ENCODE assay signal across 16 mouse cellular contexts in the genomic region with DNA sequence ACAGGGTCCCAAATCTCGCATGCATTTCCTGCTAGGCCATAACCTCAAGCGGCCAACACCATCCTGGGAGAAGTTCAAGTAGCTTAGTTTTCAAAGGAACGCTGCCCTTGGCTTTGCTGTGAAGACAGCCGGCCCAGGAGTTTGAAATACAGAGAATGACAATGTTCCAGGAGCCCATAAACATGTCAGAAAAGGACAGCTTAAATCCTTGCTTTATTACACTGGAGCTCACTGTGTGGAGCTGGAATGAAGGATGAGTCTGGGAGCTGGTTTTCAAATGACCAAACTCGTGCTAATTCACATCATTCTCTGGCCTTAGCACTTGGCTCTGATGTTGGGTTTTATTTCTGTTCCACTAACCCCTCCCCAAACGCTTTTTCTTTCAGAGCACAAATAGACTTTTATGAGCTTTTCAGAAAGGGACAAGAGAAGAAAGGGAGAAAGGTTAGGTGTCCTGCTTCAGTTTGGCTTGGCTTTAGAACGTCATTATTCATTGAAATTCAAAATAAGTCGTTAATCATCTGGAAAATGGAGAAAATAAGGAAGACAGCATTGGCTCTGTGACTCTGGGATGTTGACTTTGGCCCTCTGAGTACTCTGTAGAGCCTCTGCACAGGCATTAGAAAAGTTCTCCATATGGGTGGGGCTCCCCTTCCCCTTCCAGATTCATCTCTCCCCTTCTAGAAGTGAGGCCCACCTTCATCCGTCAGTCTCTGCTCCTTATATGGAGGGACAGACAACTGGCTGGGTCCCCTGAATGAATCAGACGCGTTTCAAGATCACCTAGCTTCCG. TPM values are rescaled to one million over a fixed set of nuclear protein-coding genes. Genes with fewer than 3 reads are reported as not detected.
DNase-seq lines count a peak whose midpoint lies in the region; ATAC-seq and TF ChIP-seq lines count a peak whose summit lies in the region.
"Had no signal": no experiment of that assay in that cellular context is flagged by ENCODE, and none has a peak within 500 bp of the region (broad histone marks: within the 10 kb centered on the region; RNA-seq: fewer than 3 reads in every experiment).

No protein-coding gene starts in this region.

- TF ChIP-seq POLR2A in kidney, adult 2 months (IDR thresholded peaks at IDR 0.05; ENCODE audit: low read depth, low read length) = no peak

- 68% methylated on average over 12 of the region's 12 CpGs for WGBS in hindbrain, embryonic 16.5 days
- WGBS in hindbrain, embryonic 11.5 days = 71% methylated on average over 12 of the region's 12 CpGs
- 40% methylated on average over 12 of the region's 12 CpGs for WGBS in kidney, adult 2 months
- WGBS in limb, embryonic 15.5 days = 54% methylated on average over 12 of the region's 12 CpGs

- H3K27ac ChIP-seq in hindbrain, embryonic 16.5 days (ENCODE audit: low read depth, low read length) = no peak overlapping the region
- H3K27ac ChIP-seq in hindbrain, embryonic 11.5 days (ENCODE audit: low read depth, low read length) = no peak overlapping the region
- H3K27ac ChIP-seq in kidney, adult 2 months (ENCODE audit: insufficient read depth, low read depth, low read length) = no peak overlapping the region
- no peak overlapping the region for H3K27ac ChIP-seq in limb, embryonic 15.5 days
- H3K27ac ChIP-seq: embryonic facial prominence, embryonic 13.5 days; heart, embryonic 15.5 days; hindbrain, embryonic 15.5 days; lung, embryonic 15.5 days had no signal

- H3K9ac ChIP-seq in hindbrain, embryonic 16.5 days (ENCODE audit: low read depth, low read length) = no peak overlapping the region
- H3K9ac ChIP-seq in hindbrain, embryonic 11.5 days (ENCODE audit: low read depth, low read length) = no peak overlapping the region
- H3K9ac ChIP-seq in limb, embryonic 15.5 days = no peak overlapping the region
- H3K9ac ChIP-seq: embryonic facial prominence, embryonic 13.5 days; heart, embryonic 15.5 days; hindbrain, embryonic 15.5 days; lung, embryonic 15.5 days had no signal

- no peak for TF ChIP-seq CTCF in kidney, adult 2 months (conservative IDR thresholded peaks at IDR 0.05; ENCODE audit: insufficient read depth, insufficient read length, low read depth, low read length)

- no peaks in the 10 kb centered on the region for H3K36me3 ChIP-seq in hindbrain, embryonic 16.5 days (ENCODE audit: control insufficient read depth, insufficient read depth, low read length)
- no peaks in the 10 kb centered on the region for H3K36me3 ChIP-seq in hindbrain, embryonic 11.5 days (ENCODE audit: control insufficient read depth, insufficient read depth, low read length)
- H3K36me3 ChIP-seq in kidney, adult 2 months (ENCODE audit: control insufficient read depth, insufficient read depth, low read length) = no peaks in the 10 kb centered on the region
- H3K36me3 ChIP-seq in limb, embryonic 15.5 days = no peaks in the 10 kb centered on the region
- H3K36me3 ChIP-seq: embryonic facial prominence, embryonic 13.5 days; heart, embryonic 15.5 days; hindbrain, embryonic 15.5 days; lung, embryonic 15.5 days had no signal

- no peaks in the 10 kb centered on the region for H3K4me1 ChIP-seq in hindbrain, embryonic 16.5 days (ENCODE audit: control insufficient read depth, insufficient read depth, low read depth, low read length)
- no peaks in the 10 kb centered on the region for H3K4me1 ChIP-seq in hindbrain, embryonic 11.5 days (replicated peaks; ENCODE audit: control insufficient read depth, insufficient read depth, low read length)
- no peaks in the 10 kb centered on the region for H3K4me1 ChIP-seq in kidney, adult 2 months (ENCODE audit: control insufficient read depth, insufficient read depth, low read length)
- H3K4me1 ChIP-seq in limb, embryonic 15.5 days = no peaks in the 10 kb centered on the region
- H3K4me1 ChIP-seq: embryonic facial prominence, embryonic 13.5 days; heart, embryonic 15.5 days; hindbrain, embryonic 15.5 days; lung, embryonic 15.5 days had no signal

- H3K27me3 ChIP-seq in hindbrain, embryonic 16.5 days (replicated peaks; ENCODE audit: control insufficient read depth, insufficient read depth, low read length) = no peaks in the 10 kb centered on the region
- no peaks in the 10 kb centered on the region for H3K27me3 ChIP-seq in hindbrain, embryonic 11.5 days (ENCODE audit: control insufficient read depth, insufficient read depth, low read length)
- no peaks in the 10 kb centered on the region for H3K27me3 ChIP-seq in kidney, adult 2 months (replicated peaks; ENCODE audit: control insufficient read depth, insufficient read depth, low read length)
- no peaks in the 10 kb centered on the region for H3K27me3 ChIP-seq in limb, embryonic 15.5 days
- H3K27me3 ChIP-seq: embryonic facial prominence, embryonic 13.5 days; heart, embryonic 15.5 days; hindbrain, embryonic 15.5 days; lung, embryonic 15.5 days had no signal

- H3K9me3 ChIP-seq in hindbrain, embryonic 16.5 days (ENCODE audit: control insufficient read depth, low read length) = no peaks in the 10 kb centered on the region
- H3K9me3 ChIP-seq in hindbrain, embryonic 11.5 days (ENCODE audit: control insufficient read depth, low read length) = no peaks in the 10 kb centered on the region
- no peaks in the 10 kb centered on the region for H3K9me3 ChIP-seq in limb, embryonic 15.5 days
- H3K9me3 ChIP-seq: embryonic facial prominence, embryonic 13.5 days; heart, embryonic 15.5 days; hindbrain, embryonic 15.5 days; lung, embryonic 15.5 days; megakaryocyte, embryonic 14.5 days had no signal

- H3K4me2 ChIP-seq in hindbrain, embryonic 16.5 days (ENCODE audit: low read length) = no peak overlapping the region
- no peak overlapping the region for H3K4me2 ChIP-seq in hindbrain, embryonic 11.5 days (replicated peaks; ENCODE audit: low read depth, low read length)
- no peak overlapping the region for H3K4me2 ChIP-seq in limb, embryonic 15.5 days
- H3K4me2 ChIP-seq: embryonic facial prominence, embryonic 13.5 days; heart, embryonic 15.5 days; hindbrain, embryonic 15.5 days; lung, embryonic 15.5 days had no signal

- H3K4me3 ChIP-seq in hindbrain, embryonic 16.5 days (ENCODE audit: low read length) = no peak overlapping the region
- H3K4me3 ChIP-seq in hindbrain, embryonic 11.5 days (ENCODE audit: low read depth, low read length) = no peak overlapping the region
- no peak overlapping the region for H3K4me3 ChIP-seq in kidney, adult 2 months (ENCODE audit: insufficient read depth, low read depth, low read length)
- H3K4me3 ChIP-seq in limb, embryonic 15.5 days = no peak overlapping the region
- H3K4me3 ChIP-seq: embryonic facial prominence, embryonic 13.5 days; heart, embryonic 15.5 days; hindbrain, embryonic 15.5 days; lung, embryonic 15.5 days; megakaryocyte, embryonic 14.5 days had no signal

- ATAC-seq in hindbrain, embryonic 16.5 days = peak; percentile 27; the same call in 1 of the 2 replicates
- ATAC-seq in hindbrain, embryonic 11.5 days (ENCODE audit: low FRiP score) = no peak
- peak; percentile 58; the same call in 1 of the 2 replicates for ATAC-seq in limb, embryonic 15.5 days (ENCODE audit: insufficient number of reproducible peaks, low FRiP score, low TSS enrichment, low read depth)
- no peak for ATAC-seq in frontal cortex, adult (ENCODE audit: low TSS enrichment)

- peak; percentile 29 for DNase-seq in adrenal gland, adult 2 months
- no peak for DNase-seq in adrenal gland, adult 18-20 months (ENCODE audit: low spot score in 2 of 2)
- DNase-seq in hindbrain, embryonic 11.5 days (ENCODE audit: low spot score) = no peak
- DNase-seq in kidney, adult 2 months = peak; percentile 44
- DNase-seq in testis, postnatal 14 days (ENCODE audit: low spot score) = no peak
- DNase-seq: cerebellum, postnatal 25 days; right cerebral cortex, postnatal 25 days; thymus, postnatal 36 days had no signal

RNA-seq across cellular contexts. Expression of a gene that starts 42.9 kb away (rescaled TPM):
- total RNA-seq in adrenal gland, adult 2 months (2021) = 100 to 1,000 TPM; 151 to 236 TPM
- 43.4 and 50.8 TPM in 2 replicates for polyA plus RNA-seq in adrenal gland, adult 2 months (2012; rRNA removed)
- total RNA-seq in adrenal gland, adult 18-20 months (2021) = 100 to 1,000 TPM; 108 to 186 TPM
- 44.0 and 48.2 TPM in 2 replicates for polyA plus RNA-seq in hindbrain, embryonic 16.5 days (2015; fragmentation: Nextera tagmentation; extraction: Ambion mirVana)
- 91.9 and 98.7 TPM in 2 replicates for polyA plus RNA-seq in hindbrain, embryonic 11.5 days (2014; fragmentation: Nextera tagmentation; extraction: Ambion mirVana)
- 44.2 TPM in 2 replicates for polyA plus RNA-seq in kidney, adult 2 months (2012; rRNA removed)
- 68.5 and 72.3 TPM in 2 replicates for polyA plus RNA-seq in limb, embryonic 15.5 days (2015; fragmentation: Nextera tagmentation; extraction: Ambion mirVana)

Comparison
In these comparisons a context has a peak if more than half of its experiments do, and no peak if none do; other contexts are left out.
1. DNase-seq: peak in adrenal gland, adult 2 months (single experiment) and kidney, adult 2 months (single experiment); none in adrenal gland, adult 18-20 months (0 of 2), hindbrain, embryonic 11.5 days (single experiment) and testis, postnatal 14 days (single experiment).
2. ATAC-seq: peak in hindbrain, embryonic 16.5 days (single experiment) and limb, embryonic 15.5 days (single experiment); none in hindbrain, embryonic 11.5 days (single experiment) and frontal cortex, adult (single experiment).